Mouse (Mus musculus) urinary bladder, postnatal 10 days (tissue): Measurements from ENCODE around the gene Igfbp5.

Experiments
- DNase-seq: peaks from one replicate; pipeline ENCODE4 v3.0.0; 2022; ENCODE audit warnings: low spot score

Igfbp5 gene

GRCm38 (mm10) chr1:72869275-72869674 lies 5.4 kb downstream of the Igfbp5 start:
- DNase-seq = no peak

GRCm38 (mm10) chr1:72868429-72869215 lies 6.1 kb downstream of the Igfbp5 start:
- DNase-seq = no peak

DNA sequence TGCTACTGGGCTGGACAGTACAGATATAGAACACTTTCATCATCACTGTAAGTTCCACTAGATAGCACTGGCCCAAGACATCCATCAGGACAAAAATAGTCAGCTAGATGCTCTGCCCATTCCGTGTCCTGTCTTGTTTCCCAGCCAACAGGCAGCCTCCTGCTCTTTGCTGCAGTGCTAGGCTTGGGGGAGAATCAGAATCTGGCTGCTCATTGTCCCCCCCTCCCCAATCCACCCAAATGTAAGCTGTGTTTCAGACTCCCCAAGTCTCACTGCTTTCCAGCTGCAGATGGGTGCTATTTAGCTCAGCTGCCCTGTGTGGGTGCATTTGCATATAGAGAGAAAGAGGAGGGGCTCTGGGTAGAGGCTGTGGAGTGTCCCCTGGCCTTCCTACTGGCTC lies 7.3 kb downstream of the Igfbp5 start:
- no peak for DNase-seq

DNA sequence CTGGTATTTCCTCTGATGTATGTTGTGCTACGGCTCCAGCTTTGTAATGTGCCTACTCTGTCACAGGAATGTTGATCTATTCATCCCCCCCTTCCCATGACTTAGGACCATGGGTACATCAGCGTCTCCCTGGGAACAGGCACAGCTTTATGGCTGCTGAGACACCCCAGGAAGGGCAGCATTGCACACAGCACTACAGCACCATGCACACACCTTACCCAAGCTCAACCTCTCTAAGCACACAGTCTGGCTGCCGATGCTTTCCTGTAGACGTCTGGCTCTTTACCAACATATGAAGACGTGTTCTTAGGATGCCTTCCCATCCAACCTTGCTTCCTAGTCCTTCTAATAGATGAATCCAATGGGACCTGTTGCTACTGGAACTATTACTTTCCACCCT lies 8.3 kb downstream of the Igfbp5 start:
- DNase-seq = no peak

DNA sequence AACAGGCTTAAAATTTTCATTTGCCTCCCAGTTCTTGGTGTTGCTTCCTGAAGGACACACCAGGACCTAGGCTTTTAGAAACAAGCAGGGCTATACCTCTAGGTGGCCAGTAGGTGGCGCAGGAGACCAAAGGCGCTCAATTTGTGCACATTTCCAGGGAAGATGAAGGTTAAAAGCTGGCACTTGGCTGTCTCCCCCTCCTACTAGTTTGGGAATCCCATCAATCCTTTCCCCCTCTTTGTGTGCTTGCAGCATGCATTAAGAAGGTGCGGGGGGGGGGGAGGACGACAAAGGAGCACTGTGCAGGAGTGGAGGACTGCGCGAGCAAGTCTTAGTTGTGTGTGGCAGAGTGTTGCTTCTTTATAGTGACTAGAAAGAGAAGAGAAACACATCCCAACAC lies 8.8 kb downstream of the Igfbp5 start:
- DNase-seq = no peak

GRCm38 (mm10) chr1:72864272-72864671 lies 10.4 kb downstream of the Igfbp5 start:
- DNase-seq = no peak

DNA sequence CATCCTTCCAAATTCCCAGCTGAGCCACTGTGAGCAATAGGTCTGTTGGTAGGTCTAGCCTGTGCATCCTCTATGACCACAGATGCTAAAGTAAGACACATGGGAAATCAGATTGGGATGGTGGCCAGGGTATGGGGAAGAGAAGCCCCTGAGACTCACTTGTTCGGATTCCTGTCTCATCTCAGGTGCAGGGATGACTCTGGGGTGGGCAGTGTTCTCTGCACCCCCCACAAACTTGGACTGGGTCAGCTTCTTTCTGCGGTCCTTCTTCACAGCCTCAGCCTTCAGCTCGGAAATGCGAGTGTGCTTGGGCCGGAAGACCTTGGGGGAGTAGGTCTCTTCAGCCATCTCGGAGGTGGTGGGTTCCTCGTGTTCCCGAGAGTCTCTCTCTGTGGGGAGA lies 11.0 kb downstream of the Igfbp5 start:
- DNase-seq = no peak

DNA sequence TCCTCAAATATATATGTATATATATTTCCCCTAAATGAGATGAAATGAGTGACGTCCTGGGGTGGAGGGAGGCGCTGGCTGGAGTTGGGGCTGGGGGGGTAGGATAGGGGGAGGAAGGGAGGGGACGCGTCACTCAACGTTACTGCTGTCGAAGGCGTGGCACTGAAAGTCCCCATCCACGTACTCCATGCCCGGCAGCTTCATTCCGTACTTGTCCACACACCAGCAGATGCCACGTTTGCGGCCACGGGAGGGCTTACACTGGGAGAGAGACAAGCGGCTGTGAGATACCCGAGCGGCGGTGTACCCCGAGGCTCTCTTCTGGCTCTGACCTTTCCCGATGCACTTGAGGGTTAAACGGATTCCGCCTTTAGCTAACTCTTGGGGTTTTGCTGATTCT lies 12.4 kb downstream of the Igfbp5 start:
- no peak for DNase-seq

DNA sequence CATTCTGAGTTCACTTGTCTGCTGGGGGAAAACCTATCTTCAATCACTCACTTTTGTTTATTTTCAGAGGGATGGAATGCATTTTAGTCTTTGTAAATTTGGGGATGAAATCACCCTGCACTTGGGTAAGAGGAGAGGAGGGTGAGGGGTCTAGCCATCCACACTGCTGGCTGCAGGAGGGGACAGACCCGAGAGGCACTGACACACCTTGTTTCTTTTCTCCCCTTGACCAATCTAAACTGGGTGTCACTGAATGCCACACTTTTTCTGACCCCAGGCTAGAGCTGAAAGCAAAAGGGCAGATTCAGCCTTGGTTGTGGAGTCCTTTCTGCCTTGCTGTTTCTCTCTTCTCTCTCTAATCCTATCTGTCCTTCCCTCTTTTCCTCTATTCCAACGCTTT lies 13.0 kb downstream of the Igfbp5 start:
- DNase-seq = no peak

DNA sequence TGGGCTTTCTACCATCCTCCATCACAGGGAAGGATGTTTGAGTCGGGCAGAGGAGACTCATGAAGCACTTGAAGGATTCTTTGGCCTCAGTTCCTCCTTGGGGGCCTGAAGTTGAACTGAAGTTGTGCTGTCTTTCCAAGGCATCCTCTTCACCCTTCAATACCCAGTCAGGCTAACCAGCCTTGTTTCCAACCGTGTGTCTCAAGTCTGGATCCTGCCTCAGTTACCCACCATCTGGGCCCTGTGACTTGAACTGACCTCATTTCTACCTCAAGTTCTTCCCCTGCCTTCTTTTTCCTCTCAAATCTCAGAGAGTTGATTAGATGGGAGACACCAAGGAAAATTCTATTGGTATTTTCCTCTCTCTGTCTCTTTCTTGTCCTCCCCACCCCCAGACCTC lies 14.2 kb downstream of the Igfbp5 start:
- DNase-seq = no peak

DNA sequence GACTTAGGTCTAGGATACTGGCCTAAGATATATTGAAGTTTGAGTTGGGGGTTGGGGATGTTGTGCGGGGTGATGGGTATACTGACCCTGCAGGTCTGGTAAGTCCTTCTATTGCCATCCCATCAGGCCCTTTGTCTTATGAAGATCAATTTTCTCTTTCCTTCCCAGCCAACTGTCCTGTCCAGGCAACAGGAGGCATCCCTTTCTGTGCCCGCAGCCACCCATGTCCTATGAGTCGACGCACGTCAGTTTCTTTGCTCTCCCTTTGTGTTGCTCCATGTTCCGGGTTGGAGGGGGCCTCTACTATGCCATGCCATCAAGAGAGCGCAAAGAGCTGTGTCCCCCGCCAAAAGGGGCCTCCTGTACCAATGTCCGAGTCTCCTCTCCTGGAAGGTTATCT lies 14.7 kb downstream of the Igfbp5 start:
- no peak for DNase-seq

- no peak for DNase-seq
These were observed 15.8 kb downstream of the Igfbp5 start for GRCm38 (mm10) chr1:72858874-72859273.

GRCm38 (mm10) chr1:72858286-72858685 lies 16.4 kb downstream of the Igfbp5 start:
- DNase-seq = no peak

DNA sequence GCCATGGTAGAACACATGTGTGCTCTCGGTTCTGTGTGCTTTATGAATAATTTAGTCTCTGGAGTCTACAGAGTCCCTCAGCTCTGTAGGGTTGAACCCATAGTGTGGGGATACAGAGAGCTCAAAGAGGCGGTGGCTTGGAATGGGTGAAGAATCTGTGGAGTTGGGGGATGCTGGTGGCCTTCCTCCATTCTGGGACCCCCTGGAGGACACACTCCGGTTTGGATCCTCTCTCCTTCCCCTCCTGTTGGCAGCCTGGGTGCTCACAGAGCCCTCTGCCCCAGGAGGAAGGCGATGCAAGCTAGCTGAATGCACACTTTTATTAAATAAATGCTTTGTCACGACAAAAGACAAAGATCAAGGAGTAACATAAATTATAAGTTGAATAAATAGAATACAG lies 17.1 kb downstream of the Igfbp5 start:
- DNase-seq = no peak

DNA sequence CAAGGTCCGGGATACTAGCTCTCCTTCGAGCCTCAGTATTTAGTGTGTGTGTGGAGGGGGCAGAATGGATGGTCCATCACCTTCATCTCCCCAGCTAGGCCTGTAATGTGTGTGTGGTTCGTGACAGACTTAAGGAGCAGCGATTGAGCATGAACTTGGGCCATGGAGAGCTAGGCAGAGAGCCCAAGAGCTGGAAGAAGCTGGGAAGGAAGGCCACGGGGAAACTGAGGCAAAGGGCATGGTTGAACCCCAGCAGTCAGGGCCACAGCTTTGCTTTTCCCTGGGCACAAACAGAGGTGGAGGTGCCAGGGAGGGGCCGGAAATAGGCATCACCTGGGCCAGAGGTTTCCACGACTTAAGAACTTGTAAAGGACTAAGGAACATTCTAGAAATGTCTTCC lies 17.5 kb downstream of the Igfbp5 start:
- no peak for DNase-seq

GRCm38 (mm10) chr1:72856209-72856909 lies 18.3 kb downstream of the Igfbp5 start:
- DNase-seq = no peak

DNA sequence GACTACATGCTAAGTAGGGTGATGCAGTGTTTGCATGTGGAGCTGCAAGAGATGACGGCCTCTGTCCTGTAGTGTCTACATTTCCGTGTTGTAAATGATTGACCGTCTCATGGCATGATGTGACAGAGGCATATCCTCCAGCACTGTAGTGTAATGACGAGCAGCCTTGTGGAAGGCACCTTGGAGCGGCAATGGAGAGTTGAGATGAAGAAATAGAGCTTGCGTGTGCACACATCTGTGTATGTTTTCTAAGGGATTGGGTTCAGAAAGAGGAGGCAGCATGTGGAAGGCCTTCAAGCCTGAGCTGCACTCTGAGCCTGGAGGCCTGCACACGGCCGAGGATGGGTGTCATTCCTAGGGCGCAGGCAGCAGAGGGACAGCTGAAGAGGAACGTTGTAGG lies 19.0 kb downstream of the Igfbp5 start:
- DNase-seq = no peak

- no peak for DNase-seq
These were observed 20.1 kb downstream of the Igfbp5 start for GRCm38 (mm10) chr1:72854337-72855237.

- no peak for DNase-seq
These were observed 20.9 kb downstream of the Igfbp5 start for GRCm38 (mm10) chr1:72853759-72854158.

DNA sequence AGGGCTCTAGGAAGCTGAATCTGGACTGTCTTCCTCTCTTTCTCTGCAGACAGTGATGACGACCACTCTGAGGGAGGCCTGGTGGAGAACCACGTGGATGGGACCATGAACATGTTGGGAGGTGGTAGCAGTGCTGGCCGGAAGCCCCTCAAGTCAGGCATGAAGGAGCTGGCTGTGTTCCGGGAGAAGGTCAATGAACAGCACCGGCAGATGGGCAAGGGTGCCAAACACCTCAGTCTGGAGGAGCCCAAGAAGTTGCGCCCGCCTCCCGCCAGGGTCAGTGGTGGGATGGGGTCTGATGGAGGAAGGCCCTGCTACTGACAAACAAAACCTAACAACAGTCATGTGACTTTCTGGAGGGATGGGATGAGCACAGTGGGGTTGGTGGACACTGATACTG lies 25.6 kb downstream of the Igfbp5 start:
- DNase-seq = no peak

DNA sequence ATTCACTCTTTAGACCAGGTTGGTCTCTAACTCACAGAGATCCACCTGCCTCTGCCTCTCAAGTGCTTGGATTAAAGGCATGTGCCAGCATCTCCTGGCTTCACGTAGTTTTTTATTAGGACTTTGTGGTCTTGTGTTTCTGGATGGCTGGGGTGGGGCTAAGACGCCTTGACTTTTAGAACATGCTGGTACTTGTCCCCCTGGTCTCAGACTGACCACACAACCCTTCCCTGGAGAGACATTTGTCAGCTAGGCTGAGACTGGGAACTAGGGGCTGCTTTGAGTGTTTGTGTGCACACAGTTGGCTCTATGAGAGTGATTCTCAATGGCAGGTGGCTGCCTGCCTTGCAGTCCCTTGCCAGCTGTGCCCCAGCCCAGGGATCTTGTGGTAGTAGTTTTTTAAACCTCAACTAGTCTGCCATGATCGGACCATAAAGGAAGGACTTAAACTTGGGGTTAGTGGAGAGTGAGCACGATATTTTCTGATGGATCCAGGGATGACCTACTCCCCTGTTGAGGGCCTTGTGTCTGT lies 26.8 kb downstream of the Igfbp5 start:
- DNase-seq = no peak

DNA sequence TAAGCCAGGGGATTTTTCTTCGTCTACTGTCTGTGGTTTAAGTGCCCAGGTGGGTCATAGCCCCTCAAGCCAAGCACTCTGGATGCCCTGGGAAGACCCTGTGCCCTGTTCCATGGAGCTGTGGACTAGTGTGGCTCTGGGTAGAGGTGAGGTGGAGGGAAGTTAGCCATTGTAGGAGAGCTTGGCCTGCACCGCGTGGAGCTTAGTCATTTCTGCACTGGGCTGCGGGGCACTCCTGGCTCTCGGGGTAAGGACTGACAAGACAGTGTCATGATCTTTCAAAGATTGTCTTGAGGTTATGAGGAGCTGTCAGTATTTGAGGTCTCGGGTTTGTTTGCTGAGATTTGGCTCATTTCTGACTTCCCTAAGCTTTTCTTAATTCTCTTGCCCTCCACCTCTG lies 30.0 kb downstream of the Igfbp5 start:
- no peak for DNase-seq
